Mouse (Mus musculus) forebrain, embryonic 14.5 days (tissue): Measurements from ENCODE around the gene Cep70. TPM values are rescaled to one million over a fixed set of nuclear protein-coding genes. Genes with fewer than 3 reads are reported as not detected.
A peak's percentile ranks its signal among the peaks of the same experiment; 100 is the strongest.

Experiments
- ATAC-seq: fragments of 200-750 bp; cut with Nextera tagmentation; 2 replicates; pipeline ENCODE4 v1.8.0; 2017; ENCODE audit warnings: mild to moderate bottlenecking, moderate library complexity
- DNase-seq: peaks from one replicate; pipeline ENCODE4 v3.0.0-alpha.2; 2015; ENCODE audit warnings: low spot score
- H3K27ac ChIP-seq: fragments of 300-500 bp; sonication (generic); 2 replicates; pipeline ENCODE4 v1.5.1; 2014; ENCODE audit warnings: low read depth, mild to moderate bottlenecking, control low read depth, low read length, moderate library complexity
- H3K27me3 ChIP-seq: fragments of 300-500 bp; sonication (generic); replicated peaks from 2 replicates; pipeline ENCODE4 v1.6.1; 2014; ENCODE audit warnings: low read length, control low read depth, mixed read lengths; ENCODE audit not compliant: control insufficient read depth, insufficient read depth
- H3K36me3 ChIP-seq: fragments of 300-500 bp; sonication (generic); 2 replicates; pipeline ENCODE4 v1.6.1; 2014; ENCODE audit warnings: low read length, control low read depth; ENCODE audit not compliant: control insufficient read depth, insufficient read depth
- H3K4me1 ChIP-seq: fragments of 300-500 bp; sonication (generic); 2 replicates; pipeline ENCODE4 v1.6.1; 2014; ENCODE audit warnings: antibody characterized with exemption, low read length, control low read depth; ENCODE audit not compliant: control insufficient read depth, insufficient read depth
- H3K4me2 ChIP-seq: fragments of 300-500 bp; sonication (generic); 2 replicates; pipeline ENCODE4 v1.6.1; 2014; ENCODE audit warnings: mild to moderate bottlenecking, control low read depth, low read length
- H3K4me3 ChIP-seq: fragments of 300-500 bp; sonication (generic); 2 replicates; pipeline ENCODE4 v1.5.1; 2014; ENCODE audit warnings: low read depth, low read length, control low read depth
- H3K9ac ChIP-seq: fragments of 300-500 bp; sonication (generic); 2 replicates; pipeline ENCODE4 v1.6.1; 2014; ENCODE audit warnings: mild to moderate bottlenecking, low read length, control low read depth, moderate library complexity
- H3K9me3 ChIP-seq: fragments of 300-500 bp; sonication (generic); replicated peaks from 2 replicates; pipeline ENCODE4 v1.6.1; 2016; ENCODE audit warnings: low read length, control low read depth, mixed read lengths; ENCODE audit not compliant: control insufficient read depth
- WGBS: fragments of 180-500 bp; shearing (Covaris S2); extraction: QIAGEN DNeasy Blood & Tissue Kit; methylation state at CpG from one replicate; pipeline ENCODE4 v1.1.7; 2014; 5-methylcytosine and 5-hydroxymethylcytosine counted together
- polyA plus RNA-seq: library from polyadenylated mRNA; unstranded; fragments of >200 nt; fragmentation: Nextera tagmentation; extraction: Ambion mirVana; gene quantifications from 2 replicates; pipeline ENCODE4 v1.2.1, GENCODE M21; 2014

Cep70 gene
- polyA plus RNA-seq, 1 experiment from 2014 or later = 65.1 TPM

- Histone ChIP-seq H3K4me3 (no peak overlapping the region), H3K27me3 (no peaks in the 10 kb centered on the region), H3K27ac (no peak overlapping the region), H3K4me1 (no peaks in the 10 kb centered on the region), H3K9me3 (no peaks in the 10 kb centered on the region), H3K4me2 (no peak overlapping the region), H3K36me3 (no peaks in the 10 kb centered on the region), H3K9ac (no peak overlapping the region)
- ATAC-seq = no peak
- 90% methylated on average over 4 of the region's 4 CpGs for WGBS
- no peak for DNase-seq
These were observed 93.4 kb downstream of the Cep70 start for GRCm38 (mm10) chr9:99336538-99336937.

GRCm38 (mm10) chr9:99338293-99338692 is 95.1 kb downstream of the Cep70 start:
- WGBS = 100% methylated on average over 1 of the region's 1 CpGs
- Histone ChIP-seq H3K9ac (no peak overlapping the region), H3K36me3 (no peaks in the 10 kb centered on the region), H3K27ac (no peak overlapping the region), H3K4me3 (no peak overlapping the region), H3K9me3 (no peaks in the 10 kb centered on the region), H3K4me2 (no peak overlapping the region), H3K4me1 (no peaks in the 10 kb centered on the region), H3K27me3 (no peaks in the 10 kb centered on the region)
- ATAC-seq = no peak
- DNase-seq = no peak

- Histone ChIP-seq H3K27ac (no peak overlapping the region), H3K9me3 (no peaks in the 10 kb centered on the region), H3K4me3 (no peak overlapping the region), H3K4me1 (no peaks in the 10 kb centered on the region), H3K9ac (no peak overlapping the region), H3K36me3 (no peaks in the 10 kb centered on the region), H3K27me3 (no peaks in the 10 kb centered on the region), H3K4me2 (no peak overlapping the region)
- ATAC-seq = no peak
- 82% methylated on average over 1 of the region's 1 CpGs for WGBS
- no peak for DNase-seq
These were observed 96.0 kb downstream of the Cep70 start for GRCm38 (mm10) chr9:99339182-99339581.

GRCm38 (mm10) chr9:99340126-99340525 is 97.0 kb downstream of the Cep70 start:
- H3K4me2 ChIP-seq = no peak overlapping the region
- H3K36me3 ChIP-seq = no peaks in the 10 kb centered on the region
- no peak for DNase-seq
- H3K4me3 ChIP-seq = no peak overlapping the region
- WGBS = 87% methylated on average over 12 of the region's 12 CpGs
- no peak overlapping the region for H3K27ac ChIP-seq
- H3K9ac ChIP-seq = no peak overlapping the region
- H3K4me1 ChIP-seq = peaks cover under 1% of the 10 kb centered on the region; the same call in 1 of the 2 replicates
- H3K9me3 ChIP-seq = no peaks in the 10 kb centered on the region
- ATAC-seq = no peak
- H3K27me3 ChIP-seq = no peaks in the 10 kb centered on the region

- no peak for DNase-seq
- Histone ChIP-seq H3K4me3 (no peak overlapping the region), H3K27me3 (no peaks in the 10 kb centered on the region), H3K27ac (no peak overlapping the region), H3K36me3 (no peaks in the 10 kb centered on the region), H3K9ac (no peak overlapping the region), H3K9me3 (no peaks in the 10 kb centered on the region), H3K4me1 (peaks cover 3% of the 10 kb centered on the region; the same call in 1 of the 2 replicates), H3K4me2 (no peak overlapping the region)
- WGBS = 89% methylated on average over 3 of the region's 3 CpGs
- no peak for ATAC-seq
These were observed 98.4 kb downstream of the Cep70 start for GRCm38 (mm10) chr9:99341600-99341999.

- WGBS = 37% methylated on average over 4 of the region's 4 CpGs
- Histone ChIP-seq H3K9ac (no peak overlapping the region), H3K36me3 (no peaks in the 10 kb centered on the region), H3K4me3 (no peak overlapping the region), H3K27ac (no peak overlapping the region), H3K4me2 (no peak overlapping the region), H3K27me3 (no peaks in the 10 kb centered on the region), H3K4me1 (peaks cover 3% of the 10 kb centered on the region; the same call in 1 of the 2 replicates), H3K9me3 (no peaks in the 10 kb centered on the region)
- ATAC-seq (peak; percentile 69; the same call in 1 of the 2 replicates), DNase-seq (peak; percentile 80)
These were observed 102.2 kb downstream of the Cep70 start for GRCm38 (mm10) chr9:99345351-99345792.

Other genes starting within 250 kb of the Cep70 start
- not detected in 2 replicates for gene Gm1123, start 207.7 kb upstream of the Cep70 start, polyA plus RNA-seq
- gene Pik3cb, start 102.7 kb upstream of the Cep70 start, polyA plus RNA-seq = 5.0 and 5.2 TPM in 2 replicates
- not detected in 2 replicates for gene Faiml, start 6.1 kb upstream of the Cep70 start, polyA plus RNA-seq
- 0.52 and 0.58 TPM in 2 replicates for gene Esyt3, start 115.2 kb downstream of the Cep70 start, polyA plus RNA-seq
- gene Mras, start 194.0 kb downstream of the Cep70 start, polyA plus RNA-seq = 51.8 and 56.8 TPM in 2 replicates
- gene Nme9, start 208.1 kb downstream of the Cep70 start, polyA plus RNA-seq = 0.54 and 1.5 TPM in 2 replicates